Mouse (Mus musculus) large intestine, adult 2 months (tissue): ENCODE results near the gene Spocd1. TPM values are rescaled to one million over a fixed set of nuclear protein-coding genes. Genes with fewer than 3 reads are reported as not detected.
"Not testable (repeated sequence)": the region's sequence is repeated elsewhere in the genome, so short reads cannot be mapped to it uniquely, and the experiment has no call there.

Experiments
- DNase-seq: peaks from one replicate; pipeline ENCODE4 v3.0.0-alpha.2; 2012; ENCODE audit warnings: low read depth, low spot score
- WGBS: fragments of 180-500 bp; shearing (Covaris S2); methylation state at CpG from one replicate; pipeline ENCODE4 v1.1.7; 2018; 5-methylcytosine and 5-hydroxymethylcytosine counted together
- polyA plus RNA-seq: library from polyadenylated mRNA; depleted of rRNA; stranded (reverse); fragments of >200 nt; gene quantifications from 2 replicates; pipeline ENCODE4 v1.2.3, GENCODE M21; 2012; rRNA removed

Spocd1 gene
- polyA plus RNA-seq, result not detected in 2 replicates

DNA sequence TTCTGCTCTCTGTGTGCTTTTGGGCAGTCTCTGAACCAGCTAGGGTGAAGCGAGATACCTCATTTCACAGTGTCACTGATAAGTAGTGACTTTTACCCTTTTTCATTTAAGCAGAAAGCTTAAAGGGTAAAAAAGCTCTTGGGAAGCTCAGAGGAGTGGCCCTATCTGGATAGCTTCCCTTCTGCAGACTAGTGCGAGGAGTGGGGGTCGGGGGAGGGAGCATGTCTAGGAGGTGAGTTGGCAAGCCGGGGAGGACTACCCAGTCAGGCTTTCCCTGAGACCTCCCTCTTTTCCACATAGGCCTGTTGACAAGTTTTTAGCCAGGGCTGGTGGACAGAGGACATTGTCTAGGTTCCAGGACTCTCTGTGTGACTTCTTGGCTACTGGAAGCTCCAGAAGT lies at the start of gene Spocd1:
Gene Spocd1 (plus strand): TSS at position 301 of the 400 bp plus-strand sequence.
- DNase-seq, result no peak
- 69% methylated on average over 4 of the region's 4 CpGs for WGBS

DNA sequence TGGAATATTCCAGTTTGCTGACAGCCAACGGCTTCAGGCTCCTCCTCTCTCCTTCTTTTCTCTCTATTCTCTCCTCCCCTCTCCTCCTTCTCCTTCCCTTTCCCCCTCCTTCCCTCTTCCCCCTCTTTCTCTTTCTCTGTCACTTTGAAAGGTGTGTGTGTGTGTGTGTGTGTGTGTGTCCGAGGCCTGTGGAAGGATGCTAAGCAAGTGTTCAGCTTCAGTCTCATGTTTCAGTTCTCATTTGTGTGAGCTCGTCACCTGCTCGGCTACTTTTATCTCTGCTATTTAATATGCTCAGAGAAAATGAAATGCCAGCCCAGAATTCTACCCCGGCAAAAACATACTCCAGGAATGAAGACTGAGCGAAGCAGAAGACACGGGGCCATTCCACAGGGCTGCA lies 48.4 kb upstream of the Spocd1 start:
- WGBS, result 81% methylated on average over 7 of the region's 7 CpGs

DNA sequence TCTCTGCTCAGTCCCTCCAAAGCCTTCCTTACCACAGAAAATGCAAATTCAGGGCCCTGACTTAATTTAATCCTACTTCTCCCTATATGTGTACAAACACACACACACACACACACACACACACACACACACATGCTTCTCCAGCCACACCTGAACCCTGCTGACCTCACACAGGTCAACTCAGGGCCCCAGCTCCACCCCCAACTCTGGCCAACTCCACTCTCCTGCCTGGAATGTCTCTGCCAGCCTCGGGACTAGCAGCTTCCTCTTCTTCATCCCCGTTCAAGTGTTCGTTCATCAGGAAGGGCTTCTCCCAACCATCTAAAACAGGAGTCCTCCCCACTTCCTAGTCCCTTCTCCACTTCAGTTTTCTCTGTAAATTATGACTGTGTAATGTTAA lies 47.4 kb upstream of the Spocd1 start:
- no peak for DNase-seq
- WGBS, result 28% methylated on average over 3 of the region's 3 CpGs

More for the DNA sequence above, 48.4 kb upstream of the Spocd1 start:
- no peak for DNase-seq

DNA sequence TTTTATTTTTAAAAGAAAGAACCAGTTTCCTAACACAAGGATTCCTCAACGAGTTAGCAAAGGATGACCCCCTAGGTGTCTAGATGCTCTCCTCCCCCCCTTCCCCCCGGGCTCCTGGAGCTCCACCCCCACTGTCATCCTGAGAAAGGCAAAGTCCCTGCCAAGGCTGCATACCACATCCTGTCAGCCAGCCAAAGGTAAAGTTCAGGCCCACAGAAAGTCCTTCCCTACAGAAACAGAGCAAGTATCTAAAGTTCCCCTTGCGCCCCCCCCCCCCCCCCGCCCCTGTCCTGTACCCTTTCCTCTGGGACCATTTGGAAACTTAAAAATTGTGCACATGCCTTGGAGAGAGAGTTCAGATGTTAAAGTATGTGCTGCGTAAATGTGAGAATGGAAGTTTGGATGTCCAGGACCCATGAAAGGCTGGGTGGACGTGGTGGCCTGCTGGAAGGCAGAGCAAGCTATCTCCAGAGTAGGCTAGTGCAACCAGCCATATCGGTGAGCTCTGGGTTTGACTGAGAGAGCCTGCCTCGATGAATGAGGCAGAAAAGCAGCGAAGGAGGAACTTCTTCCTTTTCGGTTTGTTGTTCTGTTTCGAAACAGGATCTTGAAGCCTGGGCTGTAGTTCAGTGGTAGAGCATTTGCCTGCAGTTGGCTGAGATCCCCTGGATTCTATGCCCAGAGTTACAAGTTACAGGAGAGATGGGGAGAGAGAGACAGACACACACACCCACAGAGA lies 46.3 kb upstream of the Spocd1 start:
- WGBS, result 33% methylated on average over 11 of the region's 11 CpGs
- DNase-seq, result no peak

DNA sequence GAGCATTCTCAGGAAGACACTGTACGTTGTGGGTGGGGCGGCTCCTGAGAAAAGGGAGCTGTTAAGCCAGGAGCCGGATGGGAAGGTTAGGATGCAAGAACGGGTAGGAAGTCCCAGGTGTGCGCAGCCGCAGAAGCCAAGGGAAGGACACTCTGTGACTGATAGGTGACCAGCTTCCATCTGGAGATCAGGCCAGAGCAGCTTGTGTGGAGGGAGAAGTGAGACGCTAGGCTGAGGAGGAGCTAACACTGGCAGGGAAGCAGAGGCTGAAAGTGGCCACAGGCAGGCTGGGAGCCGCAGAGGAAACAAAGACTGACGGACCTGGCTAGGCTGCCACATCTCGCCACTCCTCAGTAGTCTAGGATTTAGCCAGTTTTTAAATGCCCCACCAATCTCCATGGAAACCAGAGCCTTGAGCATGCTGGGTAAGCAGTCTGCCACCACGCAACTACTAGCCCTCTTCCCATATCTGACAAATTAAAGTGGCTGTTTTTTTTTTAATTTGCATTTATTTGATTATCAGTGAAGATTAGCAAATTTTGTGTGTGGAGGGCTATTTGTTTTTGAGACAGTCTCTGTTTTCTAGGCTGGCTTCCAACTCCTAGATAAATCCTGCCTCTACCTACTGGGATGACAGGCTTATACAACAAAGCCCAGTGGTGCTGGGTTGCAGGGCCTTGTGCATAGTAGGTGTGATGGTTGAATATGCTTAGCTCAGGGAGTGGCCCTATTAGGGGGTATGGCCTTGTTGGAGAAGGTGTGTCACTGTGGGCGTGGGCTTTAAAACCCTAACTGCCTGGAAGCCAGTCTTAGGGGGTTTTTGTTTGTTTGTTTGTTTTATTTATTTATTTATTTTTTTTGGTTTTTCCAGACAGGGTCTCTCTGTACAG lies 44.8 kb upstream of the Spocd1 start:
- DNase-seq, result no peak
- 82% methylated on average over 12 of the region's 12 CpGs for WGBS

DNA sequence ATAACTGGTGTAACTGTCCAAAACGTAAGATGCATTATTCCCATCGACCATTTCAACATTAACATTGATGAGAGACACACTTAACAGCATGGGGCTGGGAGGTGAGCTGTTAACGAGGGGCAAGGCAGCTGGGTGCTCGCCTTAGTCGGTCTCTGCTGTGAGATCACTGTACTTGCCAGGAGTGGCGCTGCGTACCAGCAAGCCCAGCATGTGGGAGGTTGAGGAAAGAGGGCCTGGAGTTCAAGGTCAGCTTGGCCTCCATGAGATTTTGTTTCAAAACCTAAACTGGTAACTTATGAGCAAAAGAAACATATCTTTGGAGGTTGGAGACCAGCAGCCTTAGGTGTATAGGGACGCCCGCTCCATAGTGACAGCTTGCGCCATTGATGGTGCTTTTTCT lies 39.4 kb upstream of the Spocd1 start:
- whole genome bisulfite sequencing, result 80% methylated on average over 10 of the region's 10 CpGs

DNA sequence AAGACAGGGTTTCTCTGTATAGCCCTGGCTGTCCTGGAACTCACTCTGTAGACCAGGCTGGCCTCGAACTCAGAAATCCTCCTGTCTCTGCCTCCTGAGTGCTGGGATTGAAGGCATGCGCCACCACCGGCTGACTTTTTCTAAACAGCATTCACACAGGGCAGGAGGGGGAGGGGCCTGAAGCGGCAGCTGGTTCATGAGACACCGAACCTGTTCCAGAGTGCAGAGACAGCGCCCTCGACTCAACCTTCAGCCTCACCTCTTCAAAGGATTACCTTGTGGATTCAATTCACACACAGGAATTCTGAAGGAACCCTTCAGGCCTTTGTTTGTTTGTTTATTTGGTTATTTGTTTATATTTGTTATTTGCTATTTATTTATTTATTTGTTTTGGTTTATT lies 39.0 kb upstream of the Spocd1 start:
- DNase-seq, result no peak
- WGBS, result 69% methylated on average over 7 of the region's 7 CpGs

More for the DNA sequence above, 39.4 kb upstream of the Spocd1 start:
- DNase-seq, result no peak

DNA sequence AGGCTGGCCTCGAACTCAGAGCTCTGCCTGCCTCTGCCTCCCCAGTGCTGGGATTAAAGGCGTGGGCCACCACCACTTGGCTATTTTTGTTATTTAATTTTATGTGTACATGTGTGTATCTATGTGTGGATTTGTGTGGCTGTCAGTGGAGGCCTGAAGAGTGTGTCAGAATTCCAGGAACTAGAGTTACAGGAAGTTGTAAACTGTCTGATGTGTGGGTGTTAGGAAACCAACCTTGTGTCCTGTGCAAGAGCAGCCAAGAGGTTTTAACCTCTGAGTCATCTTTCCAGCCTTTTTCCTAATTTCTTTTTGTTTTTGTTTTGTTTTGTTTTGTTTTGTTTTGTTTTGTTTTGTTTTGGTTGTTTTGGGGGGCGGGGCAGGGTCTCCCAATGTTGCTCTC lies 34.2 kb upstream of the Spocd1 start:
- no peak for DNase-seq
- 90% methylated on average over 3 of the region's 3 CpGs for WGBS

DNA sequence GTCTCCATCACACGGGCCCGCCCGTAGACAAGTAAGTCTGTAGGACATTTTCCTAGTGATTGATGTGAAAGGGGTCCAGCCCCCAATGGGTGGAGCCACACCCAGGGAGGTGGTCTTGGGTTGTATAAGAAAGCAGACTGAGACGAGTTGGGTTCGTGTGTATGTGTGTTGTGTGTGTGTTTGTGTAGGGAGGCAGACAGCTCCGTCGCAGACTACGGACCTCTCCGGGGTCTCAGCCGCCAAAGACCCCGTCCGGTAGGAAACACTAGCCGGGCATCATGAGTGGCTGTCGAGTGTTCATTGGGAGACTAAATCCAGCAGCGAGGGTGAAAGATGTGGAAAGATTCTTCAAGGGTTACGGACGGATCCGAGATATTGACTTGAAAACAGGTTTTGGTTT lies 30.2 kb upstream of the Spocd1 start:
- DNase-seq, result not testable (repeated sequence)
- 95% methylated on average over 18 of the region's 18 CpGs for WGBS

DNA sequence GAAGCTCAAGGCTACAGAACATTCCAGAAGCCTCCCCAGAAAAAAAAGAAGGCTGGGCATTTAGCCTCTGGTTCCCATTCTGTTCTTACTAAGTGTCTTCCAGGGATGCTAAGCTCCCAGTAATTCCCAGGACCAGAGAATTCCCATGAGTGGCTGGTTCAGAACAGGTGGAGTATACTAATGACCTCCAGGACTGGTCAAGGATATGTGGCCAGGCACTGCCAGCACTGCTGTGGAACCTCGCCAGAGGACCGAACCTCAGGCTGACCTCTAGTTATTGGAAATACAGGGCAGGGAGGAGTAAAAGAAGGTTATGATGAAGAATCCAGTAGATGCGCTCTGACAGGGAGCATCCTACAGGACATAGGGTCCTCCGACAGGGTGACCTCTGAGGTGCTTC lies 26.7 kb upstream of the Spocd1 start:
- DNase-seq, result no peak
- 87% methylated on average over 4 of the region's 4 CpGs for WGBS

DNA sequence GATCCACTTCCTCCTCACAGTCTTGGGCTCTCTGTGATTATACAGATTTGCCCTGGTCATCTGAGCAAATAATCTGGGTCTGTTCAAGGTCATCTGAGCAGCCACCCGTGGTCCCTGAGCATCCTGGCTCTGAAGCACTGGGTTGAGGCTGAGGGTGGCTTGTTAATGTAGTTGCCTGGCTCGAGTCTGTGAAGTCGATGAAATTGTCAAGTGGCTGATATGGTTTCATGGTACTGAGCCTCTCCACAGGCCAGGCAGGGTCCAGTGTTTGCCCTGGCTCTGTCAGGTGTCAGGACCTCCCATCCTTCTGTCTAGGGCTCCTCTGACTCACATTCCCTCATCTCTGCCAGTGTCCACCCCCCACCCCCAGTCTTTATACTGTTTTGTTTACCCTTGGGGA lies 25.5 kb upstream of the Spocd1 start:
- WGBS, result 43% methylated on average over 3 of the region's 3 CpGs
- DNase-seq, result no peak

DNA sequence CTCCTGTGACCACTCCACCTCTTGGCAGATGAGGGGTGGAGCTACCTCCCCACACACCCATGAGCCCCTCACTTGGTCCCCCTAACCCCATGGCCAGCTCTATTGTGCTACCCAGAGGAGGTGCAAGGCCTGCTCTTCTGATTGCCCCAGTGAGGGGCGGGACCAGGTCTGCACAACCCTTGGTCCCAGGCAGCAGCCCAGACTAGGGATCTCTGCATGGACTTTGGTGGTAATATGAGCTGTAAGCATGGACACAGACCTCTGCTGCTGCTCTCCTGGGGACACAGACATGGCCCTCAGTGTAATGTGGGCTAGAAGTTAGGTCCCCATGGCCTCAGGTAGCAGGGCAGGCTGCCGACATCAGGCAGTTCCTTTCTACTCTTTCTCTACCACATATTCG lies 24.0 kb upstream of the Spocd1 start:
- WGBS, result 90% methylated on average over 3 of the region's 3 CpGs

DNA sequence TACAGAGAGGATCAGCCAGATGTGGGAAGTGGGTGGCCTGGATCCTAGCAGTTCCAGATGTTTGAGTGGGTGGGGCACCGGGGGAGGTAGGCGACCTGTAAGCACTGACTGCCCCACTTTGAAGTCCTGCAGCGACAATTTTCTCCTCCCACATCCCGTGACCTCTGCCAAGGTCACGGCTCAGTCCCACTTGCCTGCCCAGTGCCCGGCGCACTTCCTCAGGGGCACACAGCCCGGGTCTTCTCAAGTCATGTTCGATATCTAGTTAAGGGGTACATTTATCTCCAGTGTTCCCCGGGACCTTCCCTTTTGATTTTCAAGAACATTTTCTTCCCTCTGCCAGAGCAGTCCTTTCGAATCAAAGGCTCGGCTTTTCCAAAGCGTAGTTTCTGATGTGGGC lies 23.0 kb upstream of the Spocd1 start:
- no peak for DNase-seq
- WGBS, result 75% methylated on average over 13 of the region's 13 CpGs

More for the DNA sequence above, 24.0 kb upstream of the Spocd1 start:
- no peak for DNase-seq

DNA sequence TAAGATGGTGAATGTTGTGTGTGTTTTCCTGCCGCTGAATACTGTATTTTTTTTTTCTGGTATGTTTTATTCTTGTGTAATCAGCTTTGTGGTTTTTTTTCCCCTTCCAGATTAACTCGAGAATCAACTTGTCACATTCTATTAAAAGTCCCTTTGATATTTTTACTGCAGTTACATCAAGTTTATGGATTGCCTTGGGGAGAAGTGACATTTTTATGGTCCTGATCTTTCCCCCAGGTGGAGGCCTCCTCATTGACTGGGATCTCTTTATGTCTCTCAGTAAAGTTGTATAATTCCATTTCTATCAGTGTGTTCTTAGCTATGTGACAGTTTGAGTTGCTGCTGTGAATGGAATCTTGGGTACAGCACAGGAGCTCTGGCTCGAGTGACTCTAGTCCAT lies 20.2 kb upstream of the Spocd1 start:
- DNase-seq, result no peak
- 12% methylated on average over 3 of the region's 3 CpGs for WGBS

DNA sequence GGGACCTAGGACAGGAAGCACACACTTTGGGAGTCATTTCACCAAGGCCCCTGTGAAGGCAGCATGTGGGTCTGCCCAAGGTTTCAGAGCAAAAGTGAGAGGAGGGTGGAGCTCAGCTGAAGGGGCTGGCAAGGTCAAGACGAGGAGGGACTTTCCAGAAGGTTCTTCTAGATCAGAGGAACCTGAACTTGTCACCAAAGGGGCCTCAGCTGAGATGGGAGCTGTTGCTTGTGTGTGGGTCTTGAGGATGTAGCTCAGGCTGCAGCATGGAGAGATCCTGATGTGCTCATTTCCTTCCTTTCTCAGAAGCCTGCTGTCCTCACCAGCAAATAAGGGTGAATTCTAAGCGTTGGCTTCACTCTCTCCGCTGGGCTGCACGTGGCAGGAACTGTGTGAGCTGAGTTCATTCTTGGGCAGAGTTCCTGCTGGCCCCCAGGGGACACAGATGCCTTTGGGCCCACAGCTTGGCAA lies 19.8 kb upstream of the Spocd1 start:
- WGBS, result 44% methylated on average over 4 of the region's 4 CpGs
- DNase-seq, result no peak

DNA sequence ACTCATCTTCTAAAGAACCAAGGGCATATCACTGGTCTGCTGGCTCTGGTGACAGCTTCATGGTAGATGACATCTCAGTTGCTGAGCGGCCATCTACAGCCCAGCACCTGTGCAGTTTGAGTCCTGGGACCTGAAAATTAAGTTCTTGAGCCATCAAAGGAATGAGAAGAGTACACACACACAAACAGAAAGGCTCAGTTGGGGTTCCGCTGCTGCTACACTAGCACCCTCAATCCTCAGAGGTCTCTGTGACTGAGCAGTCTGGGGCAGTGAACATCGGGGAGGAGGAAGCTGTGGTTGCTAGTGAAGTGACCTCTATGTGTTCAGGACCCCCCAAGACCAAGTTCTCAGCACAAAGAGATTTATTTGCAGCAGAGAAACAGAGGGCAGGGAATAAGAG lies 16.1 kb upstream of the Spocd1 start:
- WGBS, result 85% methylated on average over 3 of the region's 3 CpGs
- no peak for DNase-seq

DNA sequence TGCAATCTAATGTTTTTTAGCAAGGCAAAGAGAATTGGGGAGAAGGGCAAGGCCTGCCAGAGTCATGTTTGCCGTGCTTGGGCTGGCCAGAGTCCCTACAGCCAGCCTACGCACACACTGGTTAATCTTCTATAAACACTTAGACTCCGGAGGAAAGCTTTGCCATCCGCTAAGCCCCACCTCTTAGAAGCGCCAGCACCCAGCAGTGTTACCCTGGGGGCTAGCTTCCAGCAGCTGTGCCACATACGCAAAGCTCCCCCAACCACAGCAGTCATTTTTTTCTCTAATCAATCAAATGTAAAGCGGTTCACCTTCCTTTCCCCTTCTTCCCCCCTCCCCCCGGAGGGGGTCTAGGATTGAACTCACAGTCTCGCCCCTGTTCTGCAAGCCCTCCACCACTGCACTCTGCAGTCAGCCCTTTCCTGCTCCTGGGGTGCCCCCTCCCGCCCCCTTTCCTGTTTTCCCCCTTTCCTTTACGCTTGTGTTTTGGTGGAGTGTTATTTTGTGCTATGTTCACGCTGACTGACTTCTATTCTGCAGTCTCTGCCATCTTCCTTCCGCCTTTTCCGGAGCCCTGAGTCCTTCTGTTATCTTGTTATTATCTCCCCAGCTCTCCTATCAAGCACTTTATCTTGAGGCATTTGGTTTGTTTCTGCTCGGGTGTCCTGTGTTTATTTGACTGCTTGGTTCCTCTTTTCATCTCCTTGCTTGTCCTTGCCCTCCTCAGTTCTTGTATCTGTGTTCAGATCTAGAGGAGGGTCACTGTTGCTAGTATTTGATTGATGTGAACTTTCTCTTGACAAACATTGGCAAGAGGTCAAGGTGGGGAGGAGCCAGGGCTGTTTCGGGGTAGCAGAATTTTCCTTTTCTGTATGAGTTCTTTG lies 15.0 kb upstream of the Spocd1 start:
- no peak for DNase-seq
- 14% methylated on average over 16 of the region's 16 CpGs for WGBS

DNA sequence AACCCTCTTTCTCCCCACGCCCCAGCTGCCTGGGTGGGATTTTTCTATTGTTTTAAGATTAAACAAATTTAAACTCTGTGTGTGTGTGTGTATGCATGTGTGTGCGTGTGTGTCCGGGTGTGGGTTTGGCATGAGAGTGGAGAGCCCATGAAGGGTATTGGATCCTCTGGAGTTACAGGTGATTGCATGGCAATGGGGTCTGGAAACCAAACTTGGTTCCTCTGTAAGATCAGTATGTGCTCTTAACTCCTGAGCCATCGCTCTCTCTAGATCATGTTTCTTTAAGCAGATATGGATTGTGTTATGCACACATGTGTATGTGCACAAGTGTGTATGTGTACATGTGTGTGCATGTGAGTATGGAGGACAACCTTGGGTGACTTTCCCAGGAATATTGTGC lies 14.4 kb upstream of the Spocd1 start:
- 78% methylated on average over 4 of the region's 4 CpGs for WGBS
- no peak for DNase-seq

DNA sequence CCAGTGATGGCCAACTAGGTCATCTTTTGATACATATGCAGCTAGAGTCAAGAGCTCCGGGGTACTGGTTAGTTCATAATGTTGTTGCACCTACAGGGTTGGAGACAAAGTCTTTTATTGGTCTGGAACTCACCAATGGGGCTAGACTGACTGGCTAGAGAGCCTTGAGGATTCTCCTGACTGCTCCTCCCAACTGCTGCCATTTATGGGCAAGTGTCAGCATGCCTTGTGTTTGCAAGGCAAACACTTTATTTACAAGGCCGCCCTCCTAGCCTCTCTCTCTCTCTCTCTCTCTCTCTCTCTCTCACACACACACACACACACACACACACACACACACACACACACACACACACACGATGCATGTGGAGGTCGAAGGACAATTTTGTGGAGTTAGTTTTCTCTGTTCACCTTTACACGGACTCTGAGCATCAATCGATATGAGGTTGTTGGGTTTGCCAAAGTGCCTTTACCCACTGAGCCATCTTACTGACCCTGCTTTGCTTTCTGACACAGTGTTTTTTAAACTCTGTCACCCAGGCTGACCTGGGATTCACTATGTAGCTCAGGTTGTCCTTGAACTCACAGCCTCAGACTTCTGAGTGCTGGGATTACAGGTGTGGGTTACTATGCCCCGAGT lies 13.6 kb upstream of the Spocd1 start:
- DNase-seq, result no peak
- 75% methylated on average over 7 of the region's 7 CpGs for WGBS
